Mouse (Mus musculus): ENCODE measurements around the gene Slc44a5.

DNA sequence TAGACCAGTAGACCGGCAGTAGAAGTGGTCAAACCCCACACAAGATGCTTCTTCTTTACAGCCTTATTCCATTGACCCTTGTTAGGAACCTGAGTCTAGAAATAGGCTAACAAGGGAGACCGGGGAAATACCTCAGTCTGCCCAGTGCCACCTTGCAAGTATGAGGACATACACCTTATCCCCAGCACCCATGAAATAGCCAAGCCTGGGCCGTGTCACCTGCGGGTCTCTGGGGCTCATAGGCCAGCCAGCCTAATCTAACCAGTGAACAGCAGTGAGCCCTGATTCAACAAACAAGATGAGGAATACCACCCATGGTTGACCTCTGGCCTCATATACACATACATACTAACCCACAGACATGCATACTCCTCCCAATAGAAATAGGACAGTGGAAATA, 142.2 kb downstream of the Slc44a5 start:
- TF ChIP-seq CTCF (IDR thresholded peaks at IDR 0.05; ENCODE audit: control insufficient read depth, insufficient read depth, insufficient replicate concordance, low read depth, low read length): no peak
- TF ChIP-seq POLR2A (IDR thresholded peaks at IDR 0.05; ENCODE audit: control insufficient read depth, low read depth, low read length): no peak
